Mouse (Mus musculus): ENCODE results near the gene Prap1.

The Prap1 gene

GRCm38 (mm10) chr7:140138021-140138310, 44.8 kb downstream of the Prap1 start:
- ChIA-PET POLR2A (interaction anchor here (0.6 to 6.6 kb wide), 30 partner anchors 9 to 1375 kb away, joined by 3 to 66 read pairs (median 6); partner anchors contain the start of genes Echs1 (in 3 of the 4), Fuom (in 3 of the 4), Paox (in 3 of the 4) and Prap1 (in 1 of the 4)), CTCF (interaction anchor here in 2 of 4 experiments (1.4 kb wide), 2 partner anchors 23 to 690 kb away, joined by 3 to 5 read pairs; partner anchors contain the start of gene Paox (in 1 of the 2))

GRCm38 (mm10) chr7:140141350-140141749, 48.2 kb downstream of the Prap1 start:
- ChIA-PET CTCF (interaction anchor here (0.5 to 1.7 kb wide), 21 partner anchors 9 to 1336 kb away, joined by 3 to 9 read pairs (median 4); partner anchors contain the start of genes Echs1 (in 2 of the 4), Fuom (in 2 of the 4) and Paox (in 1 of the 4)), POLR2A (interaction anchor here in 2 of 4 experiments (0.6 to 6.6 kb wide), 9 partner anchors 13 to 701 kb away, joined by 3 to 66 read pairs (median 6); partner anchors contain the start of genes Echs1 (in 2 of the 2), Paox (in 2 of the 2), Fuom (in 1 of the 2) and Zfp941 (in 1 of the 2))

DNA sequence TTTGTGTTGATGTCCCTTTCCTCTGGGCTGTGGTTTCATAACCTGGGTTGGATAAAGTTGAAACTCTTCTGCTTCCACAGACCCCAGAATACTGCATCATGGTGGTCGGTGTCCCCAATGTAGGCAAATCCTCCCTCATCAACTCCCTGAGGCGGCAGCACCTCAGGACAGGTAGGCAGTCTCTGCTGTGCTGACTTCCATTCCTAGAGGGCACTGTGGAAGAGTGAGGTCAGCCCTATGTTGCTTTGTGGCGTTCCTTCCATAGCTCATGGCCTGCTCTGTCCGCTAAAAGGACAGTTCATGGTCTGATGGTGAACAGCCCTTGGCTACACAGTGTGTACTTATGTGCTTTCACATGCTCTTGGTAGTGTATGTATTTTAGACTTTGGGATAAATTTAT, 51.4 kb downstream of the Prap1 start:
- ChIA-PET CTCF (interaction anchor here in 2 of 4 experiments (0.6 to 1.7 kb wide), 10 partner anchors 9 to 691 kb away, joined by 3 to 10 read pairs (median 3); partner anchors contain the start of genes Echs1 (in 1 of the 2) and Paox (in 1 of the 2)), POLR2A (interaction anchor here in 1 of 4 experiments (0.5 to 1.3 kb wide), 2 partner anchors 42 to 673 kb away, joined by 3 read pairs; partner anchors contain the start of gene Fuom)

Measured in embryonic stem cell, embryonic (primary cell).